Mouse (Mus musculus) common myeloid progenitor, adult 5-6 weeks (primary cell): Measurements from ENCODE around the gene Nlrp6. TPM values are rescaled to one million over a fixed set of nuclear protein-coding genes. Genes with fewer than 3 reads are reported as not detected.
A peak's percentile ranks its signal among the peaks of the same experiment; 100 is the strongest.

Experiments used
- ATAC-seq: replicated peaks from 2 replicates; pipeline ENCODE4 v1.8.0; 2016; ENCODE audit warnings: low read depth, mild to moderate bottlenecking, moderate TSS enrichment, inconsistent platforms; ENCODE audit not compliant: poor library complexity, severe bottlenecking
- total RNA-seq: library from RNA; stranded (forward); fragments of 200-1000, 187-1606 nt; gene quantifications from 2 replicates; pipeline ENCODE4 v1.2.3, GENCODE M21; 2017

Gene Nlrp6
- total RNA-seq, 1 experiment from 2014 or later = 0.18 TPM

DNA sequence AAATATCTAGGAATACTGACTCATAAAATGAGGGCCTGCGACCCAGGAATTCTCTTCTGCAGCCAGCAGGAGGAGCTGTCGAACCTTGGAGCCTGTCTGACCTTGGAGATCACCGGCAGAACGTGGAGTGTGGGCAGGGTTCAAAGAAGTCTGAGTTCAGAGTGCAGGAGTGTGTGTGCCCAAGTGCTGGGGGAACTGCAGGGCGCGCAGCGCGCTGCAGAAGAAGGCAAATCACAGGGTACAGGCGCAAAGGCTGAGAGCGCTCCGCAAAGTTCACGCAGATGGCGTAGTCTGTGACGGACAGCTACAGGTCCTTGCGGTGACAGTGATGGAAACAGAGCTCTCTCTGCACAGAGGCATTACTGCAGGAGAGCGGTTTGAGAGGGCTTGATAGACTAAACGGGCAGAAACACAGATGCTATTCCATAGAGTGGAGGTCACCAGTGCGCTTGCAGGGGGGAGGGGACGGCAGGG, 12.0 kb upstream of the Nlrp6 start:
- peak; percentile 98 for ATAC-seq

DNA sequence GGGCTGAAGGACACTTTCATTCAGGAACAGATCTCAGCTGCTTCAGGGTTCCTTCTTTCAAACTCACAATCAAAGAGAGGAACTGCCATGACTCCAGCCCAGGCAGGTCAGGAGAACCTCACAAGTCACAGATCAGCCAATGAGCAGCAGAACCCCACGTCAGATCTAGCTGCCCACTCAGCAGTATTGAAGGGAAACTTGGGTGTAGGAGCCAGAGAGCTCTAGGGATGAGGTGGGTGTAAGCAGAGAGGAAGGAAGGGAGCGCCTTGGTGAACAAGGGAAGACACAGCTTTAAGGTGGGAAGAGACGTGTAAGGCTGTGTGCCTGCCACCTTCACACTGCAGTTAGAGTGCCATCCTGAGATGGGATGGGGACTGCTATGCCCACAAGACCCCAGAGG, 8.4 kb upstream of the Nlrp6 start:
- ATAC-seq = no peak

DNA sequence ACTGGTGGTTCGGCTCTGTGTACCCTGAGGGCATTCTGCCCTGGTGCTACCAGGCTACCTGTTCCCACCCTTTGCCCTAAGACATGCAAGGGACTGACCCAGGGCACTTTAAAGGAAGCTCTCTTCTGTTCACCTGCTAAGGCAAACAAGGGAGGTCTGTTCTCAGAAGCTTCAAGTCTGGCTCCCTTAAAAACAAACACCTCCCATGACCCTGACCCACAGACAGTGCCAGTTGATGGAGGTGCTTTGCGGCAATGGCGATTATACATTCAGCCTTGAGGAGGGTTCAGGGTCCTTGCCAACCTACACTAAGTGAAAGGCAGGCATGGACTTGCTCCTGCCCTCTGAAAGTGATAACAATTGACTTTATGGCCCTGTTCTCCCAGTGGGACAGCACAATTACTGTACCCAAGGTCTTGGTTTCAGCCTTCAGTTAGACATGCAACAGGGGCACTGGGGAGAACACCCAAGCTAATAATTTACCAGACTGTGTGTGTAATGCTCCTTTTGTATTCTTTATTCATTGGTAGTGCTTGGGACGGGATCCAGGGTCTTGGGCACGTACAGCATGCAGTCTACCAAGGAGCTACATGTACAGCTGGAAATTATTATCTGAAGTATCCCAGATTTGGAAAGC, 7.7 kb upstream of the Nlrp6 start:
- ATAC-seq = no peak

DNA sequence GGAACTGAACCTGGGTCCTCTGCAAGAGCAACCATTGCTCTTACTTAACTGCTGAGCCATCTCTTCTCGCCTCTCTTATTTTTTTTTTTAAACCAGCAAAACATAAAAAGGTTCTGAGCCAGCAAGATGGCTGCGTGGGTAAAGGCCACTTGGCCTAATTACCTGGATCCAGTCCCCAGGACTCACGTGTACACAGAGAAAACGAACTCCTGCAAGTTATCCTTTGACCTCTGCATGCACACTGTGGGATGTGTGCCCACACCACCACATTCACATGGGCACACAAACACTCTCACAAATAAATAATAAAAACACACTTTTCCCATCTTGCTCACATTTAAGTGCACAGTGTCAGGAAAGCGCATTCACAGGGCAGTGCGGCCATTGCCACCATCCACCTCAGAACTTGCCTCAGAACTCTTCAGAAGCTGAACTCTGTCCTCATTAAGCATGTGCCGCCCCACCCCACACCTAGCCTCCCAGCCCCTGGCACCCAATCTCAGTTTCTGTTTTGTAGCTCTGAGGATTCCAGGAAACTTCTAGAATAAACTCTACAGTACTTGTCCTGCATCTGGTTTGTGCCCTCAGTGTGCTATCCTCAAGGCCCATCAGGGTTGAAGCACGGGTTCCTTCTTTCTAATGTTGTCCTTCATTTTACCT, 6.5 kb upstream of the Nlrp6 start:
- ATAC-seq = no peak

DNA sequence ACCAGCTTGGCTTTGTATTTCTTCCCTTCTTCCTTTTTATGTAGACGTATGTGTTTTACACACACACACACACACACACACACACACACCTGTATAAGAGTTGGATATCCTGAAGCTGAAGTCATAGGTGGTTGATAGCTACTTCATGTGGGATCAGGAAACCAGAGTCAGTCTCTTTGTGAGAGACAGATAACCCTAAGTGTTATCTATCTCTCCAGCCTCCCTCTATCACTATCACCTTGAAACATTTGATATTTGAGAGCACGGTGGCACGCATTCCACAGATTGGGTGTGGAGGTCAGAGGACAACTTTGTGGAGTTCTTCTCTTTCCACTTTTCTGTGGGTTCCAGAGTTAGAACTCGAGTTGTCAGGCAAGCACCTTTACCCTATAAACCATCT, 791 bp upstream of the Nlrp6 start:
- ATAC-seq = no peak

DNA sequence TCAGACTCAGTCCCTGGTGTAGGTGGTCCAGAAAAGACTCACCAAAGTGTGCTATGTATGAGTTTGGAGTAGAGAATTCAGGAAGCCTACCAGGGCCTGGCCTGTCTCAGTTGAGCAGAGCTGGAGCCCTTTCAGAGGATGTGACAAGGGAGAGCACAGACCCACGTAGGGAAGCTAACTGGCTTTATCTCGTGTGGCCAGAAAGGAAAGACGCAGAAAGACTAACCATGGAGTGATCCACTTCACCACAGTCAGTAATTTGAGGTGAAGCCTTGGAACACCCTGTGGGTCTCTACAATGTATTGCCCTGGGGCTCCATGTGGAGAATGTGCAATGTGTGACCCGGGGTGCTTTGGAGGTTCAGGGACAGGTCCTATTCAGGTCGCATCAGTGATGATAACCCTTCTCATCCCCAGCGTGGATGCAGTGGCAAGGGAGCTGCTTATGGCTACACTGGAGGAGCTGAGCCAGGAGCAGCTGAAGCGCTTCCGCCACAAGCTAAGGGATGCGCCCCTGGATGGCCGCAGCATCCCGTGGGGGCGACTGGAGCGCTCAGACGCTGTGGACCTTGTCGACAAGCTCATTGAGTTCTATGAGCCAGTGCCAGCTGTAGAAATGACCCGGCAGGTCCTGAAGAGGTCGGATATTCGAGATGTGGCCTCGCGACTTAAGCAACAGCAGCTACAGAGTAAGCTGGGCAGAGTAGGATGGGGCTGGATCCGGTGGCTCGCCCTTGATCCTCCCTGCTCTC, 698 bp downstream of the Nlrp6 start:
- ATAC-seq = peak; percentile 68

DNA sequence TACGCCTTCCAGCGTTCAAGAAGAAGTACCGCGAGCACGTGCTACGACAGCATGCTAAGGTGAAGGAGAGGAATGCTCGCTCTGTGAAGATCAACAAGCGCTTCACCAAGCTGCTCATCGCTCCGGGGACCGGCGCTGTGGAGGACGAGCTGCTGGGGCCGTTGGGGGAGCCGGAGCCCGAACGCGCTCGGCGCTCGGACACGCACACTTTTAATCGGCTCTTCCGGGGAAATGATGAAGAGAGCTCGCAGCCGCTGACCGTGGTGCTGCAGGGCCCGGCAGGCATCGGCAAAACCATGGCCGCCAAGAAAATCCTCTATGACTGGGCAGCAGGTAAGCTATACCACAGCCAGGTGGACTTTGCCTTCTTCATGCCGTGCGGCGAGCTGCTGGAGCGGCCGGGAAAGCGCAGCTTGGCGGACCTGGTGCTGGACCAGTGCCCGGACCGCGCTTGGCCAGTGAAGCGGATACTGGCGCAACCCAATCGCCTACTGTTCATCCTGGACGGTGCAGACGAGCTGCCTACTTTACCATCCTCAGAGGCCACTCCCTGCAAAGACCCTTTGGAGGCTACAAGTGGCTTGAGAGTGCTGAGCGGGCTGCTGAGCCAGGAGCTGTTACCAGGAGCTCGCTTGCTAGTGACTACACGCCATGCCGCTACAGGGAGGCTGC, 1.8 kb downstream of the Nlrp6 start:
- ATAC-seq = peak; percentile 27

DNA sequence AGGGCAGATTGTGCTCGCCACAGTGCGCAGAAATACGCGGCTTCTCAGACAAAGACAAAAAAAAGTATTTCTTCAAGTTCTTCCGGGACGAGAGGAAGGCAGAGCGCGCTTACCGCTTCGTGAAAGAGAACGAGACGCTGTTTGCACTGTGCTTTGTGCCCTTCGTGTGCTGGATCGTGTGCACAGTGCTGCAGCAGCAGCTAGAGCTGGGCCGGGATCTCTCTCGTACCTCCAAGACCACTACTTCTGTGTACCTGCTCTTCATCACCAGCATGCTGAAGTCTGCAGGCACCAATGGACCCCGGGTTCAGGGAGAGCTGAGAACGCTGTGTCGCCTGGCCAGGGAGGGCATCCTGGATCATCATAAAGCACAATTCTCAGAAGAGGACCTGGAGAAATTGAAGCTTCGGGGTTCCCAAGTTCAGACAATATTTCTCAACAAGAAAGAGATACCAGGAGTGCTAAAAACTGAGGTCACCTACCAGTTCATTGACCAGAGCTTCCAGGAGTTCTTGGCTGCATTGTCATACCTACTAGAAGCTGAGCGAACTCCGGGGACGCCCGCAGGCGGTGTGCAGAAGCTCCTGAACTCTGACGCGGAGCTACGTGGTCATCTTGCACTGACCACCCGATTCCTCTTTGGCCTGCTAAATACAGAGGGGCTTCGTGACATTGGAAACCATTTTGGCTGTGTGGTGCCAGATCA, 2.5 kb downstream of the Nlrp6 start:
- ATAC-seq = no peak

DNA sequence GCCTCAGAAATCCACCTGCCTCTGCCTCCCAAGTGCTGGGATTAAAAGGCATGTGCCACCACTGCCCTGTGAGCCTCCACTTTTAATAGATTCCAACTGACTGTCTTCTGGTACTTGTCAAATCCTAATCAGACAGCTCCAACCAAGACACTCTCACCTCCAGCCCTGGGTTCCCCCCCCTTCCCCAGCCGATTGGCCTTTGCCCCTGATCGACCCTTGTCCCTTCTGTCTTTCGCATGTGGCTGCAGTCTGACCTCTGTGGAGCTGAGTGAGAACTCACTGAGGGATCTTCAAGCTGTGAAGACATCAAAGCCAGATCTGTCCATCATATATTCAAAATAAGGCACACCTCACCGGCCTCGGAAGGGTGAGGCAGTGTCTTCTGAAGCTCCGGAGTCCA, 6.5 kb downstream of the Nlrp6 start:
- ATAC-seq = no peak

DNA sequence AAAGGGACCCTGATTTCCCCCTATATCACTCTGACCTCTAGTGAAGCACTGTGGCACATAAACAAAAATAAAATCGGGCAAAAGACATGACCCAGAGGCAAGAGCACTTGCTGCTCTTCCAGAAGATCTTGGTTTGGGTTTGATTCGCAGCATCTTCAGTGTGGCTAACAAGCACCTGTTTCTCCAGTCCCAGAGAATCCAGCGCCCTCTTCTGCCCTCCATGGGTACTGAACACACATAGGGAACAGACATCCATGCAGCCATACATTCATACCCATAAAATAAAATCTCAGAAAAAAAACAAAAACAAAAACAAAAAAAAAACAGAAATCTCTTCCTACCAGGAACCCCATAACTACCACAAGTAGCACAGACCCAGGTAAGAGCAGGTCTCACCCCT, 17.7 kb downstream of the Nlrp6 start:
- ATAC-seq = no peak

DNA sequence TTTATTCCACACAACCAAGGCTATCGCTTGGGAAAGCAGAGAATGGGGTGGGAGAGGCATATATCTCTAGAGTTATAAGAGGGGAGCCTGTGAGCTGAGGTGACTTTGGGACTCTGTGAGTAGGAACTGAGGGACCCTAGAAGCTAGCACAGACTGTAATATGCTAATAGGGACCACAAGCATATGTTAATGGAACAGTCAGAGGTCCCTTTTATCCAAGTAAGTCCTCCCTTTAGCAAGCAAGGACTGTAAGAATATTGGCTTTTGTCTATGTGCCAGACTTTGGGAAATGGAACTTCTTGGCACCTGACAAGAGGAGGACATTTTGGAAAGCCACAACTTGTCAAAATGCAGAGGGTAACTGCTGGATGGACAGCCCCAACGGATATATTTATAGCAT, 18.2 kb downstream of the Nlrp6 start:
- no peak for ATAC-seq

DNA sequence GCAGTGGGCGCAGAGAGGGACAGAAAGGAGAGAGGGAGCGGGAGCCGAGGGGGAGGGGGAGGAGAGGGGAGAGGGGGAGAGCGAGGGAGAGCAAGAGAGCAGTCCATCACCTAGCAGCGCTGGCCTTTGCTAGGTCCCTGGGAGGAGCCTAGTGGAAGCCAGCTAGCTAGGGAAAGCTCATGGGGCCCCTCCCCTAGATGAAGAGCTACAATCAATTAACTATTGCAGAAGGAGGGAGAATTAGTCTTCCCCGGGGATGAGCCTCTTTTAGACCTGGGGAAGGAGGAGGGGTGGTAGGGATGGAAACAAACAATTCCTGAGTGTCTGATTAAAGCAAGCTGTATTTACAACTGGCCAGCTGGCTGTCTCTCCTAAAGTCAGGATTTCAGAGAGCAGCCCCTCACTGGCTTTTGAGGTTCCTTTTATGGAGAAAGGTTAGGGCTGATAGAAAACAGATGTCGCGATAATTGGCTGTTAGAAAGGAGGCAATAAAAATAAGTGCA, 19.0 kb downstream of the Nlrp6 start:
- ATAC-seq = no peak

DNA sequence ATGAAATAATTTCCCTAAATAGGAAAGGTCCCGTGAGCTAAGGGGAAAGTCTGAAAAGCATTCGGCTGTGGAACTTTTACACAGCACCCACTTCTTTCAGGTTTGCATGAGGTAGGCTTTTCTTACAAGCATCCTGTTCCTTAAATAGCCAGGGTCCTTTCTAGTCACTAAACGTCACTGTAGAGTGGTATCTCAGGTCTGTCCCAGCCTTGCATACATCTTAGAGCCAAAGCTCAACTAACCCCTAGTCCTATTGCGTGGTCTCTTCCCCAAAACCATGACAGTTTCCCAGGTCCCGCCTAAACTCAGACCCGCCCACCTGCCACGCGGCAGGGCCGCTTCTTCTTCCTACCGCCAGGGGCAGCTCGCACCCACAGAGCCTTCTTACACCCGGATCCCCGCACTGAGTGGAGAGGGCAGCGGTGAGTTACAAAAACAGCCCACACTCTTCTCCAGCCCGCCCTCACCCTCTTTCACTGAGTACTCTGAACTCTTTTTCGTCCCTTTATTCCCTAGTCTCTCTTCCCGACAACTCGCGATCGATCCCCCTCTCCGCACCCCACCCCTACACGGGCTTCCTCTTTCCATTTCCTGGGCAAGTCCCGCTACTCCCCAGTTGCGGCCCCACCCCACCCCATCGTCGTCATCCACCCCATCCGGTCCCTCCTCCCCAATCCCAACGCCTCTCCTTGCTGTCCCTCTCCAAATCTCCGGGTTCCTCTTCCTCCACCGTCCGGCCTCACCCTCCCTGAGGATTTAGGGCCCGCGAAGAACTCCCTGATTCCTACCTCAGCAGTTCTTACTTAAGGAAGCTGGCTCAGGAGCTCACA, 20.7 kb downstream of the Nlrp6 start, which contains the start of gene Pgghg:
Pgghg (plus strand) TSS at position 170 of the 830 bp plus-strand sequence.
- ATAC-seq = peak; percentile 87

DNA sequence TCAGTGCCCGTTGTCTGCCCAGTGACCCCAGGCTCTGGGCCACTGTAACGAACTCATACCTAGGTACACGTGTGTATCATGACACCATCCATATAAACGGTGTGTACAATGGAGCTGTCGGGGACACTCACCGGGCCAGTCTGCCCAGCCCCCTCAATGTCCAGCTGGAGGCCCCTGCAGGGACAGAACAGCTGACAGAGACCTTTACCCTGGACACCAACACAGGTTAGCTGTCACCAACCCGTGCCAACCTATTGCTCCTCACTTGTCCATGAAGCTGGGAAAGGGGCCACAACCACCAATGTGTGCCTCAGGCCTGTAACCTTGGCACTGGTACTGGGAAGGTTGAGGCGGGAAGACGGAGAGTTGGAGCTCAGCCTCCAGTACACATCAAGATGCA, 21.6 kb downstream of the Nlrp6 start:
- ATAC-seq = no peak

DNA sequence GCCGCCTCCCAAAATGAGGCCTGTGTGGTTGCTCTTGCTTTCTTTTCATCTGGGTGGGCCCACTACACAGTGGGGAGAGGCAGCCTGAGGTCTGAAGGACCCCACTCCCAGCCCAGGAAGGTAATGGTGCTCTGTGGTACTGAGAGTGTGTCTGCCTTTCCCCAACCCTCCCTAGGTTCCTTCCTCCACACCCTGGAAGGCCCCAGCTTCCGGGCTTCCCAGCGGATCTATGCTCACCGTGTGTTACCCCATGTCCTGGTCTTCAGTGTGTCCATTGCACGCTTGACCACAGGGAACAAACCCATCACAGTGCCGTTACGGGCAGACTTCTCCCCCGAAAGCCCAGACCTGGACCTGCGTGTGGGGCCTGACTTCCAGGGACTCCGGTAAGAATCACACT, 22.1 kb downstream of the Nlrp6 start:
- ATAC-seq = no peak

DNA sequence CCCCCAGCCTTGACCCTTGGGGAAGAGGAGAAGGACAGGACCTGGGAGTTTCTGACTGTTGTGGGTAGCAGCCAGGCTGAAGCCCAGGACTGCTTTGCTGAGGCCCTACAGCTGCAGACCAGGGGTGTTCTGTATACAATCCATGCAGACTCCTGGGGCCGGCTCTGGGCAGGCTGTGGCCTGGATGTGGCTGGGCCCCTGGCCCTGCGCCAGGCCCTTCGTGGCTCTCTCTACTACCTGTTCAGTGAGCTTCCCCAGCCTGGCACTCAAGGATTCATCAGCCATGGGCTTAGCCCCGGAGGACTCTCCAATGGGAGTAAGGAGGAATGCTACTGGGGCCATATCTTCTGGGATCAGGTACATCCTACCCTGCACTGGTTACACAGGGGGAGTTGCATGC, 22.7 kb downstream of the Nlrp6 start:
- no peak for ATAC-seq

DNA sequence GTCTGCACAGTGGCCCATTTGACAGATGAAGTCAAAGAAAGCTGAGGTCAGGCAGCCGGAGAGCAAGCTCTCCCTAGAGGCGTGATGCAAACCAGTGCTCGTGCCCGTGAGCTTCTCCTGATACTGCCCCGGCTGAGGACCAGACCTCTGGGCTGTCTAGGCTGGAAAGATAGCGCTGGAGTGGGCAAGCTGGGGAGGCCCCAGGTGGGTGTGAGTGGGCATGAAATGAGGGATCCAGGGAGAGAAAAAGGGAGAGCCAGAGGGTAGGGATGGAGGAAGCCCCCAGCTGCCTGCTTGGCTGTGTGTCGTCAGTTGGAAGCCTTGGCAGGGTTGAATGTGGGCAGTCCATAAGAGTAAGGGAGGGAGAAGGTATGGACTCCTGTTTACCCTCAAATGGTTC, 23.5 kb downstream of the Nlrp6 start:
- ATAC-seq = no peak

DNA sequence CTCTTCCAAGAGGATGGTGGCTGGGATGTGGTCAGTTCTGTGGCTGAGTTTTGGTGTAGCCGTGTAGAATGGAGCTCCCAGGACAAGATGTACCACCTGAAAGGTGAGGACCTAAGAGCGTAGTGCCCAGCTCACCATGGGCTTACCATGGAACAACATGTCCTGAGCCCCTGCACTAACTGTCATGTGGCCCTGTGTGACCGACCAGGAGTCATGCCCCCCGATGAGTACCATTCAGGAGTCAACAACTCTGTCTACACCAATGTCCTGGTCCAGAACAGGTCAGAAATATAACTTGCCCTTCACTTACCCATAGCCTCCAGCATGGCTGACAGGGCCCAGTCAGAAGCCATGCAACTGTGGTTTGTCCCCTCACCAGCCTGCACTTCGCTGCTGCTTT, 24.5 kb downstream of the Nlrp6 start:
- no peak for ATAC-seq

DNA sequence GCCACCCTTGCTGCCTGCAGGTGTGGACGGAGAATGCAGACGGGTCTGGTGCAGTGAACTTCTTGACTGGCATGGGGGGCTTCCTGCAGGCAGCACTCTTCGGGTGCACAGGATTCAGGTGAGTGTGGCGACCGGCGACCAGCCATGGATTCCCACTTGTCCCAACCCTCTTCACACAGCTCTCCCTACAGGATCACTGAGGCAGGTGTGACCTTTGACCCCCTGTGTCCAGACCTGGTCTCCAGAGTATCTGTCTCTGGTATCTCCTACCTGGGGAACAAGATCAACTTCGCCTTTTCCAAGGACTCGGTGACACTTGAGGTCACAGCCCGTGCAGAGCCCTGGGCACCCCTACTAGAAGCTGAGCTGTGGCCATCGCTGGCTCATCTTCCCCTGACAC, 25.6 kb downstream of the Nlrp6 start:
- no peak for ATAC-seq
